Mouse (Mus musculus) gastrocnemius, postnatal 25 days (tissue): ENCODE measurements around the gene Daam1. TPM values are rescaled to one million over a fixed set of nuclear protein-coding genes. Genes with fewer than 3 reads are reported as not detected.
A peak's percentile ranks its signal among the peaks of the same experiment; 100 is the strongest.

Experiments
- DNase-seq: peaks from one replicate; pipeline ENCODE4 v3.0.0; 2022
- total RNA-seq, 2 experiments: library from RNA; stranded (reverse); gene quantifications; 1 replicate in 1 of 2; 2 replicates in 1 of 2; pipeline ENCODE4 v1.2.3; 2021

Daam1 gene
- total RNA-seq, 2 experiments from 2014 or later, result 10.4 to 13.8 TPM

GRCm38 (mm10) chr12:71863846-71864543 lies 33.1 kb downstream of the Daam1 start:
- DNase-seq, result peak; percentile 70

- no peak for DNase-seq
Observed at GRCm38 (mm10) chr12:71864544-71864897, 33.6 kb downstream of the Daam1 start.

GRCm38 (mm10) chr12:71865937-71866336 lies 35.1 kb downstream of the Daam1 start:
- no peak for DNase-seq

- no peak for DNase-seq
Observed at GRCm38 (mm10) chr12:71867345-71868240, 36.7 kb downstream of the Daam1 start.

- DNase-seq, result no peak
Observed at GRCm38 (mm10) chr12:71870644-71871043, 39.8 kb downstream of the Daam1 start.

- no peak for DNase-seq
Observed at GRCm38 (mm10) chr12:71872330-71872729, 41.5 kb downstream of the Daam1 start.

- no peak for DNase-seq
Observed at GRCm38 (mm10) chr12:71874561-71874960, 43.7 kb downstream of the Daam1 start.

- DNase-seq, result no peak
Observed at GRCm38 (mm10) chr12:71874984-71875383, 44.1 kb downstream of the Daam1 start.

- DNase-seq, result no peak
Observed at GRCm38 (mm10) chr12:71875761-71876489, 45.0 kb downstream of the Daam1 start.

GRCm38 (mm10) chr12:71880987-71881386 lies 50.1 kb downstream of the Daam1 start:
- DNase-seq, result no peak

GRCm38 (mm10) chr12:71881477-71881876 lies 50.6 kb downstream of the Daam1 start:
- no peak for DNase-seq

GRCm38 (mm10) chr12:71883066-71883711 lies 52.3 kb downstream of the Daam1 start:
- DNase-seq, result no peak

- peak; percentile 51 for DNase-seq
Observed at GRCm38 (mm10) chr12:71885170-71885574, 54.3 kb downstream of the Daam1 start.

GRCm38 (mm10) chr12:71885717-71886116 lies 54.8 kb downstream of the Daam1 start:
- peak; percentile 51 for DNase-seq

GRCm38 (mm10) chr12:71886406-71886805 lies 55.5 kb downstream of the Daam1 start:
- peak; percentile 42 for DNase-seq

- DNase-seq, result no peak
Observed at GRCm38 (mm10) chr12:71886941-71887340, 56.1 kb downstream of the Daam1 start.

- DNase-seq, result peak; percentile 69
Observed at GRCm38 (mm10) chr12:71888370-71888769, 57.5 kb downstream of the Daam1 start.

- DNase-seq, result no peak
Observed at GRCm38 (mm10) chr12:71889266-71889665, 58.4 kb downstream of the Daam1 start.

- DNase-seq, result no peak
Observed at GRCm38 (mm10) chr12:71890282-71890681, 59.4 kb downstream of the Daam1 start.

- no peak for DNase-seq
Observed at GRCm38 (mm10) chr12:71891729-71892355, 61.0 kb downstream of the Daam1 start.

- no peak for DNase-seq
Observed at GRCm38 (mm10) chr12:71892996-71893605, 62.2 kb downstream of the Daam1 start.
